Mouse (Mus musculus) heart, postnatal 14 days (tissue): Measurements from ENCODE around the gene Uba52. TPM values are rescaled to one million over a fixed set of nuclear protein-coding genes. Genes with fewer than 3 reads are reported as not detected.

ENCODE experiments used
- DNase-seq, 2 experiments: peaks; one replicate each; pipeline ENCODE4 v3.0.0; 2021 to 2022
- intact Hi-C: fragments of 180-260 bp; cut with DNase I; formaldehyde crosslinking; loops from one replicate; pipeline ENCODE4 v1.15.1; 2025
- total RNA-seq, 2 experiments: library from RNA; stranded (reverse); gene quantifications; 2 replicates each; pipeline ENCODE4 v1.2.3; 2021

Gene Uba52
- total RNA-seq, 2 experiments from 2014 or later, result 1,458 to 1,541 TPM

- DNase-seq, result no peak
- intact Hi-C loops, result loop anchor here (5.0 kb wide), 1 partner anchor 37 kb away; no protein-coding TSS in a partner anchor
Measured at GRCm38 (mm10) chr8:70465701-70466100, 44.9 kb downstream of the Uba52 start.

- intact Hi-C loops, result no loop called here
- no peak for DNase-seq
Measured at GRCm38 (mm10) chr8:70464162-70464561, 46.4 kb downstream of the Uba52 start.

- no peak for DNase-seq
- intact Hi-C loops, result no loop called here
Measured at GRCm38 (mm10) chr8:70463306-70463705, 47.3 kb downstream of the Uba52 start.

DNA sequence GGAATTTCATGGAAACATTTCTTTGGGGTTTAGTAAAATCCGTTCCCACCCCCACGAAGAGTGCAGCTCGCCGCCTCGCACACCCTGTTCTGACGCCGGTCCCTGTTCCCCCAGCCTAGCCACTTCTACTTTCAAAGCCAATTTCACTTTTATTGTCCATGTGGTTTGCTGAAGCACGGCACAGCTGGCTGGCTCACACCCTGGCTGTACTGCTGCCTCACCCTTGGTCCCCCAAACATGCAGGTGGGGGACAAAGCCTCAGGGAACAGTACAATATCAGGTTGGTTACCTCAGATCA, 48.1 kb downstream of the Uba52 start:
- intact Hi-C loops, result no loop called here
- no peak for DNase-seq

GRCm38 (mm10) chr8:70461765-70462515, 48.7 kb downstream of the Uba52 start:
- no peak for DNase-seq

GRCm38 (mm10) chr8:70460606-70461005, 50.0 kb downstream of the Uba52 start:
- DNase-seq, result no peak
- intact Hi-C loops, result no loop called here

More at GRCm38 (mm10) chr8:70461765-70462515, 48.7 kb downstream of the Uba52 start:
- intact Hi-C loops, result no loop called here

GRCm38 (mm10) chr8:70460199-70460598, 50.4 kb downstream of the Uba52 start:
- intact Hi-C loops, result no loop called here

GRCm38 (mm10) chr8:70459636-70460035, 51.0 kb downstream of the Uba52 start:
- no peak for DNase-seq
- intact Hi-C loops, result no loop called here

More at GRCm38 (mm10) chr8:70460199-70460598, 50.4 kb downstream of the Uba52 start:
- DNase-seq, result no peak

DNA sequence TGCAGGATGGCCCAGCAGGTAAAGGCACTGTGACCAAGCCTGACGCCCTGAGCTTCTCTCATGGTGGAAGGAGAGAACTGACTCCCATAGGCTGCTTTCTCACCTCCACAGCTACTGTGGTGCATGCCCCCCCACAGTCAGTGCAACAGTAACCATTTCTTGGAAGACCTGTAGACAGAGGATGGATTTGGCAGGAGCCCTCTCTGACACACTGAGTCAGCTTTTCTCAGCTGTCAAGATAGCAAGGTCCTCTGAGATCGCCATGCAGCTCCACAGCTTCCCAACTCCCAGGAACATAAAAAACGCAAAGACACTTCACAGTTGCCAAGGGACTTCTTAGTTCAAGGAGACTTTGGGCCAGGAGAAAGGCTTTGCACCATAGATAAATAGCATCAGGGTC, 52.1 kb downstream of the Uba52 start:
- no peak for DNase-seq
- intact Hi-C loops, result no loop called here

Other genes with a start within 250 kb of the Uba52 start
- 10 to 100 TPM; 16.6 to 18.0 TPM for gene Homer3, start 228.0 kb downstream of the Uba52 start, total RNA-seq
- gene Ddx49, start 208.3 kb downstream of the Uba52 start, total RNA-seq, result 10 to 100 TPM; 28.9 to 29.0 TPM
- gene Cope, start 208.3 kb downstream of the Uba52 start, total RNA-seq, result 100 to 1,000 TPM; 160 to 164 TPM
- gene Cers1, start 195.0 kb downstream of the Uba52 start, total RNA-seq, result under 1 TPM; 0.56 to 0.72 TPM
- gene Gdf1, start 181.0 kb downstream of the Uba52 start, total RNA-seq, result not detected
- gene Upf1, start 157.5 kb downstream of the Uba52 start, total RNA-seq, result 10 to 100 TPM; 41.3 to 44.0 TPM
- 1 to 10 TPM; 2.4 to 3.8 TPM for gene Comp, start 137.2 kb downstream of the Uba52 start, total RNA-seq
- 1 to 10 TPM; 7.7 to 9.5 TPM for gene Crtc1, start 71.2 kb downstream of the Uba52 start, total RNA-seq
- gene Klhl26, start 33.8 kb downstream of the Uba52 start, total RNA-seq, result 1 to 10 TPM; 5.5 to 6.9 TPM
- gene Tmem59l, start 23.4 kb downstream of the Uba52 start, total RNA-seq, result not detected
- under 1 TPM; 0.22 to 0.29 TPM for gene Crlf1, start 17.6 kb downstream of the Uba52 start, total RNA-seq
- gene Rex1bd, start 4.0 kb downstream of the Uba52 start, total RNA-seq, result 100 to 1,000 TPM; 105 TPM
- 100 to 1,000 TPM; 150 to 163 TPM for gene Fkbp8, start 16.9 kb upstream of the Uba52 start, total RNA-seq
- 10 to 100 TPM; 75.3 to 76.6 TPM for gene Kxd1, start 17.2 kb upstream of the Uba52 start, total RNA-seq
- 10 to 100 TPM; 15.5 to 16.5 TPM for gene Ell, start 28.7 kb upstream of the Uba52 start, total RNA-seq
- gene Isyna1, start 83.6 kb upstream of the Uba52 start, total RNA-seq, result 10 to 100 TPM; 25.8 to 27.7 TPM
- gene Ssbp4, start 98.1 kb upstream of the Uba52 start, total RNA-seq, result 10 to 100 TPM; 39.7 to 46.4 TPM
- gene Lrrc25, start 105.4 kb upstream of the Uba52 start, total RNA-seq, result 1 to 10 TPM; 1.8 to 2.5 TPM
- 1 to 10 TPM in 1 of 2 experiments, under 1 TPM in 1; 0.41 to 1.6 TPM for gene Gdf15, start 121.7 kb upstream of the Uba52 start, total RNA-seq
- gene Pgpep1, start 149.6 kb upstream of the Uba52 start, total RNA-seq, result 10 to 100 TPM; 38.4 to 46.8 TPM
- 10 to 100 TPM; 75.0 to 76.5 TPM for gene Lsm4, start 162.4 kb upstream of the Uba52 start, total RNA-seq
- gene Jund, start 188.1 kb upstream of the Uba52 start, total RNA-seq, result 100 to 1,000 TPM; 159 to 162 TPM
- gene Iqcn, start 192.7 kb upstream of the Uba52 start, total RNA-seq, result under 1 TPM; 0.10 to 0.12 TPM
- gene Gm3336, start 207.7 kb upstream of the Uba52 start, total RNA-seq, result not detected
- gene Pde4c, start 212.9 kb upstream of the Uba52 start, total RNA-seq, result 1 to 10 TPM; 4.5 to 4.6 TPM
- 10 to 100 TPM; 51.6 to 51.9 TPM for gene Rab3a, start 243.9 kb upstream of the Uba52 start, total RNA-seq